Mouse (Mus musculus): ENCODE measurements around the gene Cwc25. TPM values are rescaled to one million over a fixed set of nuclear protein-coding genes. Genes with fewer than 3 reads are reported as not detected.

Cwc25 gene
- total RNA-seq, 2 experiments from 2014 or later: 20.1 to 20.6 TPM

DNA sequence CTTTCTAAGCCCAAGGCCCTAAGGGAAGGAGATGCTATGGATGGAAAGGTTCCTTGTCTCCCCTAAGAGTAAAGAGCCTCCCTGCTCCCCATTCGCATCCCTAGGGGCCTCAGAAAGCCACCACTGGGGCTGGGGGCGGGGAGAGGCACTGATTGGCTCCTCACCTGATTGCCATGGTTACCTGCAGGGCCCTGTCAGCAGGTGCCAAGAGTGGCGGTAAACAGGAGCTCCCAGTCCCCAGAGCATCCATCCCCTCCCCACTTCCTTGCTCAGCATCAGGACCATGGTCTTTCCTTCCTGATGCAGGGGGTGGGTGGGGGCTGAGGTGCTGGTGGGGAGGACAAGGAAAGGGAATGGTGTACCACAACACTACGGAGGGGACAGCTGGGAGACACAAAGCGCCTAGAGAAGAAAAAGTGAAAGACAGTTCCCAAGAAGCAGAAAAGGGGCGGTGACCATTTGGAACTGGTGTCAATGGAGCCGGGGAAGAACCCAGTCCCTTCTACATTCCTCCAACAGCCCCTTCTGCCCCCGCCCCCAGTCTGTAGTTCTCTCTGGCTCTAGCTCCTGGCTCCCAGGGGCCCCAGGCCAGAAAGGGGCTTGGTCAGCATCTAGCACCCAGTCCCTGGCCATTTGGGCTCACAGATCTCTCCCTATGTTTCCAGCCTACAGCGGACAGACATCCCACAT, 70.5 kb downstream of the Cwc25 start:
- no peak for TF ChIP-seq CTCF (conservative IDR thresholded peaks at IDR 0.05)
- peak overlapping the region; percentile 4; the same call in 1 of the 2 replicates for H3K4me3 ChIP-seq
- H3K27ac ChIP-seq: peak overlapping the region; percentile 53
- no peak for DNase-seq (ENCODE audit: low spot score in 2 of 2)

Small RNA genes lying within 50 kb of the gene (microRNA-seq; reads per million reads assigned to microRNA genes)
- 0 reads per million in 2 experiments for gene Mir8102

Other genes starting within 250 kb of the Cwc25 start
- gene Srcin1, start 190.4 kb downstream of the Cwc25 start, total RNA-seq (2021): 100 to 1,000 TPM; 226 to 232 TPM
- gene Epop, start 136.9 kb downstream of the Cwc25 start, total RNA-seq (2021): 10 to 100 TPM; 34.1 to 35.1 TPM
- gene Mllt6, start 103.1 kb downstream of the Cwc25 start, total RNA-seq (2021): 100 to 1,000 TPM; 122 to 124 TPM
- 10 to 100 TPM; 45.5 to 49.3 TPM for gene Cisd3, start 80.7 kb downstream of the Cwc25 start, total RNA-seq (2021)
- gene Pcgf2, start 66.1 kb downstream of the Cwc25 start, total RNA-seq (2021): 10 to 100 TPM; 29.1 to 31.1 TPM
- 100 to 1,000 TPM; 128 to 133 TPM for gene Psmb3, start 63.2 kb downstream of the Cwc25 start, total RNA-seq (2021)
- gene Pip4k2b, start 21.9 kb downstream of the Cwc25 start, total RNA-seq (2021): 100 to 1,000 TPM; 106 to 109 TPM
- gene 1700001P01Rik, start 9.4 kb upstream of the Cwc25 start, total RNA-seq (2021): 1 to 10 TPM; 1.3 to 2.4 TPM
- 100 to 1,000 TPM; 361 to 374 TPM for gene Rpl23, start 15.9 kb upstream of the Cwc25 start, total RNA-seq (2021)
- gene Lasp1, start 32.4 kb upstream of the Cwc25 start, total RNA-seq (2021): 10 to 100 TPM; 88.1 to 91.4 TPM
- gene B230217C12Rik, start 74.2 kb upstream of the Cwc25 start, total RNA-seq (2021): 10 to 100 TPM; 67.8 to 72.6 TPM
- 1 to 10 TPM; 1.2 to 1.8 TPM for gene Fbxo47, start 117.6 kb upstream of the Cwc25 start, total RNA-seq (2021)
- 10 to 100 TPM in 1 of 2 experiments, 1 to 10 TPM in 1; 9.0 to 10.3 TPM for gene Plxdc1, start 219.9 kb upstream of the Cwc25 start, total RNA-seq (2021)
- 1 to 10 TPM; 1.4 to 1.7 TPM for gene Arl5c, start 229.6 kb upstream of the Cwc25 start, total RNA-seq (2021)

Data from layer of hippocampus, adult 2 months (tissue).